Mouse (Mus musculus): ENCODE measurements around the gene Trim80.
"Not testable (repeated sequence)": the region's sequence is repeated elsewhere in the genome, so short reads cannot be mapped to it uniquely, and the experiment has no call there.

Gene Trim80

GRCm38 (mm10) chr11:115461846-115462242 is 21.5 kb downstream of the Trim80 start:
- DNase-seq (ENCODE audit: low spot score) = no peak

- no peak for DNase-seq (ENCODE audit: low spot score)
Observed at GRCm38 (mm10) chr11:115462243-115462891, 22.0 kb downstream of the Trim80 start, which contains the start of gene Slc16a5. Gene Slc16a5 (plus strand): TSS chr11:115462474.

- DNase-seq (ENCODE audit: low spot score) = no peak
Observed at GRCm38 (mm10) chr11:115463397-115463796, 23.1 kb downstream of the Trim80 start.

- no peak for DNase-seq (ENCODE audit: low spot score)
Observed at GRCm38 (mm10) chr11:115464851-115465250, 24.5 kb downstream of the Trim80 start.

GRCm38 (mm10) chr11:115467217-115467618 is 26.9 kb downstream of the Trim80 start:
- DNase-seq (ENCODE audit: low spot score) = no peak

GRCm38 (mm10) chr11:115472183-115472582 is 31.8 kb downstream of the Trim80 start:
- no peak for DNase-seq (ENCODE audit: low spot score)

- DNase-seq (ENCODE audit: low spot score) = peak; percentile 90
Observed at GRCm38 (mm10) chr11:115473626-115474275, 33.4 kb downstream of the Trim80 start.

GRCm38 (mm10) chr11:115475025-115475757 is 34.8 kb downstream of the Trim80 start, which contains the start of gene Armc7:
Gene Armc7 (plus strand): TSS chr11:115475667.
- peak; percentile 94 for DNase-seq (ENCODE audit: low spot score)

GRCm38 (mm10) chr11:115475758-115476237 is 35.5 kb downstream of the Trim80 start:
- no peak for DNase-seq (ENCODE audit: low spot score)

GRCm38 (mm10) chr11:115476630-115477029 is 36.3 kb downstream of the Trim80 start:
- not testable (repeated sequence) for DNase-seq (ENCODE audit: low spot score)

GRCm38 (mm10) chr11:115477388-115477787 is 37.0 kb downstream of the Trim80 start:
- not testable (repeated sequence) for DNase-seq (ENCODE audit: low spot score)

GRCm38 (mm10) chr11:115478296-115478938 is 38.1 kb downstream of the Trim80 start:
- DNase-seq (ENCODE audit: low spot score) = no peak

- DNase-seq (ENCODE audit: low spot score) = no peak
Observed at GRCm38 (mm10) chr11:115481553-115482259, 41.4 kb downstream of the Trim80 start.

GRCm38 (mm10) chr11:115483278-115483677 is 42.9 kb downstream of the Trim80 start:
- no peak for DNase-seq (ENCODE audit: low spot score)

- DNase-seq (ENCODE audit: low spot score) = peak; percentile 72
Observed at GRCm38 (mm10) chr11:115483726-115484125, 43.4 kb downstream of the Trim80 start.

GRCm38 (mm10) chr11:115485155-115485554 is 44.8 kb downstream of the Trim80 start:
- no peak for DNase-seq (ENCODE audit: low spot score)

- no peak for DNase-seq (ENCODE audit: low spot score)
Observed at GRCm38 (mm10) chr11:115488551-115489104, 48.3 kb downstream of the Trim80 start.

GRCm38 (mm10) chr11:115490441-115491355 is 50.4 kb downstream of the Trim80 start:
- no peak for DNase-seq (ENCODE audit: low spot score)

- DNase-seq (ENCODE audit: low spot score) = peak; percentile 80
Observed at GRCm38 (mm10) chr11:115491356-115492083, 51.2 kb downstream of the Trim80 start, which contains the start of gene Nt5c. Gene Nt5c (minus strand): TSS chr11:115491862.

Data from ovary, postnatal 36 days (tissue).